Mouse (Mus musculus) forebrain, embryonic 12.5 days (tissue): Measurements from ENCODE around the gene Zfp362. TPM values are rescaled to one million over a fixed set of nuclear protein-coding genes. Genes with fewer than 3 reads are reported as not detected.

Experiments used
- ATAC-seq: fragments of 200-750 bp; cut with Nextera tagmentation; 2 replicates; pipeline ENCODE4 v1.8.0; 2017; ENCODE audit warnings: moderate TSS enrichment; ENCODE audit not compliant: low FRiP score
- H3K27ac ChIP-seq: fragments of 300-500 bp; sonication (generic); 2 replicates; pipeline ENCODE4 v1.5.1; 2016; ENCODE audit warnings: mild to moderate bottlenecking
- H3K27me3 ChIP-seq: fragments of 300-500 bp; sonication (generic); 2 replicates; pipeline ENCODE4 v1.6.1; 2016; ENCODE audit warnings: mild to moderate bottlenecking
- H3K36me3 ChIP-seq: fragments of 300-500 bp; sonication (generic); replicated peaks from 2 replicates; pipeline ENCODE4 v1.6.1; 2016; ENCODE audit warnings: mild to moderate bottlenecking
- H3K4me1 ChIP-seq: fragments of 300-500 bp; sonication (generic); 2 replicates; pipeline ENCODE4 v1.6.1; 2016
- H3K4me2 ChIP-seq: fragments of 300-500 bp; sonication (generic); 2 replicates; pipeline ENCODE4 v1.6.1; 2016; ENCODE audit warnings: mild to moderate bottlenecking, moderate library complexity
- H3K4me3 ChIP-seq: fragments of 300-500 bp; sonication (generic); replicated peaks from 2 replicates; pipeline ENCODE4 v1.5.1; 2016; ENCODE audit warnings: mild to moderate bottlenecking
- H3K9ac ChIP-seq: fragments of 300-500 bp; sonication (generic); 2 replicates; pipeline ENCODE4 v1.6.1; 2016; ENCODE audit warnings: mild to moderate bottlenecking
- H3K9me3 ChIP-seq: fragments of 300-500 bp; sonication (generic); 2 replicates; pipeline ENCODE4 v1.6.1; 2016
- WGBS: fragments of 180-500 bp; shearing (Covaris S2); methylation state at CpG from one replicate; pipeline ENCODE4 v1.1.7; 2016; 5-methylcytosine and 5-hydroxymethylcytosine counted together
- polyA plus RNA-seq: library from polyadenylated mRNA; unstranded; fragments of >200 nt; fragmentation: Nextera tagmentation; extraction: Ambion mirVana; gene quantifications from 2 replicates; pipeline ENCODE4 v1.2.1, GENCODE M21; 2016

The Zfp362 gene
- polyA plus RNA-seq: 41.9 and 43.7 TPM in 2 replicates

DNA sequence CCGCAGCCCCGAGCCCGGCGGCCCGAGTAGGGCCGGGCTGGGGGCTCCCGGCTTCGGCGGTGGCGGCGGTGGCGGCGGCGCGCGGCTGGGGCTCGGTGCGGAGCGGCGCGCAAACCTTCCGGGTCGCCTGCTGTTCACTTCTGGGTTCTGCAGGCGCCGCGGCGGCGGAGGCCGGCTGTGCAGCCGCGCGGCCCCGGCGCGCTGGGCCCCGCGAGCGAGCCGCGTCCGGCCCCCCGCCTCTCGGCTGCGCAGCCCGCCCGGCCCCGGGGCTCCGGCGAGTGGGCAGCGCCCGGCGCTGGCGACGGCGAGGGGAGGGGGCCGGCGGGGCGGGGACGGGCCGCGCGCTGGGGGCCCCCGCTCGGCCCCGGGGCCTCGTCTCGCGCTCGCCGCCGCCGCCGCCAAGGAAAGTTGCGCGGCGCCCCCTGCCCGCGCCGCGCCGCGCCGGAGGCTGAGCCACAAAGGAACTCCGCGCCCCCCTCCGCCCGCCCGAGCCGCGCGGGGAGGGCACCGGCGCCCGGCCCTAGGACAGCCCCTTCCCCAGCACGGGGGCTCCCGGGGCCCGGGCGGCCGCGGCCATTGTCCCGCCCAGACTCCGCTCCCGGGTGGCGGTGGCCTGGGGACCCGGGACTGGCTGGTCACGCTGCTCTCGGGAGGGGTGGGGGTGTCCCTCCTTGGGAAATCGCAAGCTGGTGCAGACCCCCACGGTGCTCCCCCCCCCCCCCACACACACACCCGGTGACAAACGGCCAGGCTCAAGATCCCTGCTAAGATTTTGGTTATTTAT is at the start of gene Zfp362:
Zfp362 (minus strand) TSS at position 3 of the 784 bp plus-strand sequence.
- peaks cover 4% of the 10 kb centered on the region; the same call in 1 of the 2 replicates for H3K36me3 ChIP-seq
- peak; percentile 71 for ATAC-seq
- H3K4me1 ChIP-seq: peaks cover 48% of the 10 kb centered on the region
- 0% methylated on average over 48 of the region's 111 CpGs for WGBS
- peak within 1 kb of the TSS; percentile 97 for H3K4me2 ChIP-seq
- no peaks in the 10 kb centered on the region for H3K9me3 ChIP-seq
- no peaks in the 10 kb centered on the region for H3K27me3 ChIP-seq
- peak within 1 kb of the TSS; percentile 99 for H3K9ac ChIP-seq
- H3K4me3 ChIP-seq: peak within 1 kb of the TSS; percentile 87
- H3K27ac ChIP-seq: peak within 1 kb of the TSS; percentile 99

DNA sequence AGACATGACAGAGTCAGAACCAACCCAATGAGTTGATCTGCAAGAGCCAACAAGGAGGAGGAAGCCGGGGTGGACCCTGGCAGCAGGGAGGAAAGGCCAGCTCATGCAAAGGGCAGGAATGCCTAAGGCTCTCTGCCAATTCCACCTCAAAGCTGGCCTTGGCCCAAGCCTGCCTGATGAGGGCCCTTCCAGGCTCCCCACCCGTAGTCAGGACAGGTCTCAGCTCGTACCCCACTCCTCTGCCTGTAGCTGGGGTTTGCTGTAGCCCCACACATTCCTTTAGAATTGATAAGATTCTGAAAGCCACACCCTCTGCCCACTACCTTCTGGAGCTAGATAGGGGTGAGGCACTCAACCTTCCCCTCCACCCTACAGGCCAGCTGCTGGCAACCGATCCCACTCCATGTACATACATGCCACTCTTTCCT is 49.8 kb upstream of the Zfp362 start:
- WGBS: 96% methylated on average over 4 of the region's 4 CpGs
- Histone ChIP-seq H3K4me2 (no peak overlapping the region), H3K27me3 (no peaks in the 10 kb centered on the region), H3K4me1 (no peaks in the 10 kb centered on the region), H3K27ac (no peak overlapping the region), H3K4me3 (no peak overlapping the region), H3K36me3 (no peaks in the 10 kb centered on the region), H3K9ac (no peak overlapping the region), H3K9me3 (peaks cover 2% of the 10 kb centered on the region; the same call in 1 of the 2 replicates)
- no peak for ATAC-seq

DNA sequence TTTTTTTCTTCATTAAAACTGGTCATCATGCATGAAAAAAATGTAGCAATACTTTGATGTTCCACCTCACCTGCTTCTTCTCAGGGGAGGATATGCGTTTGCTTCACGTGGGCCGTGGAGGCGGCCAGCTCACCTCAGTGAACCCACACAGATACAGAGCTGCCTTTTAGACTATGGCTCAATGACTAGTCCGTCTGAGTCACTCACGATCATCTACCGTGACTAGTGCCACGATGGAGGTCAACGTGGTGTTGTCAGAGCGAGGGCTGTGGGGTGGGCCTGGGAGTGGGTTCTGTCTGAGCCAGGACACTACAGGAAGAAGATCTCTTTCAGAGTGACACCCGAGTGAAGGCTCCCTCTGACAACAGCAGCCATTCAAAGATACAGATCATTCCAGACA is 47.3 kb upstream of the Zfp362 start:
- no peak for ATAC-seq
- no peak overlapping the region for H3K9ac ChIP-seq
- H3K4me3 ChIP-seq: no peak overlapping the region
- H3K36me3 ChIP-seq: no peaks in the 10 kb centered on the region
- H3K4me2 ChIP-seq: no peak overlapping the region
- H3K9me3 ChIP-seq: no peaks in the 10 kb centered on the region
- H3K27ac ChIP-seq: no peak overlapping the region
- no peaks in the 10 kb centered on the region for H3K4me1 ChIP-seq
- WGBS: 85% methylated on average over 11 of the region's 11 CpGs
- no peaks in the 10 kb centered on the region for H3K27me3 ChIP-seq

DNA sequence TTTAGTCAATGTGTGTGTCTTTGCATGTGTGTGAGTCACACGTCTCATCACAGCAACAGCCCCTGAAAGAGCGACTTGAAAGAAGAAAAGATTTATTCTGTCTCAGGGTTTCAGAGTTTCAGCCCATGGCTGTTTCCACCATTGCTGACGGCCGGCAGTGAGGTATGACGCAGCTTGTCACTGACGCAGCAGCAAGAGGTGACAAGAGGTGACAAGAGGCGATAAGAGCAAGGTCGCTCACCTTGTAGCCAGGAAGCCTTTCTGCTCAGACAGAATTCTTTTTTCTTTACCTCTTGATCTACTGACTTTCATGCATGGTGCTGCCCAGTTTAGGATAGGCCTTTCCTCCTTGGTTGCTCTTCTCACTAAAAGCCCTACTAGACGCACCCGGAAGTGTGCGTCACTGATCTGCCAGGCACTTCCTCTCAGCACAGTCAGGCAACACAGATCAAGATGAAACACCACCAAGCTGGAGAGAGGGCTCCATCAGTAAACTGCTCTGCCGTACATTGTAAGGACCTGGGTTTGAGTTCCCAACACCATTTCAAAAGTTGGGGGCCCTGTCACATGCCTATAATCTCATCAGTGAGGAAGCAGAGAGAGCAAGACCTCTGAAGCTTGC is 46.5 kb upstream of the Zfp362 start:
- Histone ChIP-seq H3K4me3 (no peak overlapping the region), H3K9me3 (no peaks in the 10 kb centered on the region), H3K4me2 (no peak overlapping the region), H3K9ac (no peak overlapping the region), H3K4me1 (no peaks in the 10 kb centered on the region), H3K27ac (no peak overlapping the region), H3K36me3 (no peaks in the 10 kb centered on the region), H3K27me3 (no peaks in the 10 kb centered on the region)
- no peak for ATAC-seq
- WGBS: 93% methylated on average over 12 of the region's 12 CpGs

DNA sequence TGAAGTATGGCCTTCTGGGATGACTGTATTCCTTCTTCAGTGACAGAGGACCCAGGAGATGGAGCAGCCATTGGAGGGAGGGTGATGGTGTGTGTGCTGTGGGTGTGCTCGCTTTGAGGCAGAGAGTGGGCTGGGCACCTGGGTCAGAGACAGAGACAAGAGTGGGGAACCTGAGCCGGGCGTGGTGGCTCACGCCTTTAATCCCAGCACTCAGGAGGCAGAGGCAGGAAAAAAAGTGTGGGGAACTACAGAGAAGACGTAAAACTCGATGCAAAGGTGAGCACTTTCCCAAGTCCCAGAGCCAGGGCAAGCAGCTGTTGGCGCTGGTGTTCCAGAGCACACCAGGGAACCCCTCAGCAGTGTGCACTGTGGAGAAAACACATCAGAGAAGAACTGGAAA is 43.8 kb upstream of the Zfp362 start:
- WGBS: 75% methylated on average over 7 of the region's 7 CpGs
- H3K27me3 ChIP-seq: no peaks in the 10 kb centered on the region
- no peak for ATAC-seq

DNA sequence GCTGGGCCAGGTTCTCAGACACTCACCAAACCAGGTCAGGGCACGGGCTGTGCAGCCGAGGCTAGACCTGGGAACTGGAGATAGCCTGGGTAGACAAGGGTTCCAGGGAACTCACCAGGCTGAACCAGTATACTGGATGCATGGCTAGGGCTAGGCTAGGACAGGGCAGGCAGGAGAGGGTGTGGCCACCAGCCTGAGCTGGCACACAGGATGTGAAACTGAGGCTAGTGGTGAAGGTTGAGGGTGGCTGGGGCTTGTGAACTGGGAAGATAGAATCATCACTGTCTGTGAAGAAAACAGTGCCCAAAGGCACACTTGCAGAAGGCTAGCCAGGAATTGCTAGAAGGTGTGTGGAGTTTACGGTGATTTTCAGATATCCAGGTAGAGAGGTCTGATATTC is 43.1 kb upstream of the Zfp362 start:
- WGBS: 89% methylated on average over 3 of the region's 3 CpGs
- H3K9ac ChIP-seq: no peak overlapping the region
- H3K27me3 ChIP-seq: no peaks in the 10 kb centered on the region
- no peak for ATAC-seq
- no peaks in the 10 kb centered on the region for H3K9me3 ChIP-seq
- H3K36me3 ChIP-seq: no peaks in the 10 kb centered on the region
- H3K4me1 ChIP-seq: peaks cover 17% of the 10 kb centered on the region
- no peak overlapping the region for H3K4me2 ChIP-seq
- H3K27ac ChIP-seq: no peak overlapping the region
- no peak overlapping the region for H3K4me3 ChIP-seq

More for the DNA sequence above, 43.8 kb upstream of the Zfp362 start:
- H3K9ac ChIP-seq: no peak overlapping the region
- no peak overlapping the region for H3K4me3 ChIP-seq
- no peaks in the 10 kb centered on the region for H3K9me3 ChIP-seq
- H3K4me2 ChIP-seq: no peak overlapping the region
- no peaks in the 10 kb centered on the region for H3K36me3 ChIP-seq
- H3K4me1 ChIP-seq: peaks cover 10% of the 10 kb centered on the region
- H3K27ac ChIP-seq: no peak overlapping the region

DNA sequence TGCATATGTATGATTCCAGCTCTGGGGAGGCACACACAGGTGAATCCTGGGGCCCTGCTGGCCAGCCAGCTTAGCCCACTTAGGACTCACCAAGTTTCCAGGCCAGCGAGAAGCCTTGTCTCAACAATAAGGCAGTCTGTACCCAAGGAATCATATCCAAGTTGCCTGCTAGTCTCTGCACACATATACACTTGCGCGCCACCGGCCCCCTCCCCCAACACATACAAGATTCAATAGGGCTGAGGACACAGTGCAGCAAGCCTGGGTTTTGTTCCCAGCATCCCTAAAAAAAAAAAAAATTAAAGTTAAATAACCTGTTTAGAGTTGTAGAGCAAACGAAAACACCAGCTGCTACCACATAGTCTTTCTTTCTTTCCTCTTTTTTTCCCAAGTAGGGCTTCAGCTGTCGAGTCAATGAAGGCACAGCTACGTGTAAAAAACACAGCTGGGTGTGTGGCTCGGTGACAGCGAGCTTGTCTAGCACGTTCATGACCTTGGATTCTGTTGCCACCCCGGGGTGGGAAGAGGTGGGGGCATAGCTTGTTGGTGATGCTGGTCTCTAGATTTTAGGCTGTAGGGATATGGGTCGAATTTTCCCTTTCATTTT is 39.6 kb upstream of the Zfp362 start:
- H3K9ac ChIP-seq: no peak overlapping the region
- no peaks in the 10 kb centered on the region for H3K36me3 ChIP-seq
- H3K4me2 ChIP-seq: no peak overlapping the region
- H3K27ac ChIP-seq: peak overlapping the region; percentile 56; the same call in 1 of the 2 replicates
- 72% methylated on average over 12 of the region's 12 CpGs for WGBS
- H3K9me3 ChIP-seq: no peaks in the 10 kb centered on the region
- H3K4me3 ChIP-seq: no peak overlapping the region
- ATAC-seq: peak; percentile 14; the same call in 1 of the 2 replicates
- no peaks in the 10 kb centered on the region for H3K27me3 ChIP-seq
- H3K4me1 ChIP-seq: peaks cover 27% of the 10 kb centered on the region

DNA sequence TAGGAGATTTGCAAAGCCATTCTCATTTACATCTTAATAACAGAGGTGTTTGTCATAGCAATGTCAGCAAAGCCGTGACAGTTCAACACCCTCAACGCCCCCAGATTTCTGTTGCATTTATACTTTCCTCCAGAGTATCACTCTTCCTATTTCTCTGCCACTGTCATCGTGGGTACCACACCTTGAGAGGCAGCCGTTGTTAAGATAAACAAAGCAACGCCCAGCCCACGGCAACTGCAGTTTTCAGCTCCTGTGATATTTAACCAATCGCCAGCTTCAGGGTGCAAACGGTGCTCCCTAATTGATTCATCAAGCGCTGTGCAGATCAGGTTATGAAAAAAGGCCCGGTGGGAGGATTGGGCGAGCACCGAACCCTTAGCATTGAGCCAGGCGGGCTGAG is 38.7 kb upstream of the Zfp362 start:
- ATAC-seq: no peak
- H3K27ac ChIP-seq: peak overlapping the region; percentile 56

DNA sequence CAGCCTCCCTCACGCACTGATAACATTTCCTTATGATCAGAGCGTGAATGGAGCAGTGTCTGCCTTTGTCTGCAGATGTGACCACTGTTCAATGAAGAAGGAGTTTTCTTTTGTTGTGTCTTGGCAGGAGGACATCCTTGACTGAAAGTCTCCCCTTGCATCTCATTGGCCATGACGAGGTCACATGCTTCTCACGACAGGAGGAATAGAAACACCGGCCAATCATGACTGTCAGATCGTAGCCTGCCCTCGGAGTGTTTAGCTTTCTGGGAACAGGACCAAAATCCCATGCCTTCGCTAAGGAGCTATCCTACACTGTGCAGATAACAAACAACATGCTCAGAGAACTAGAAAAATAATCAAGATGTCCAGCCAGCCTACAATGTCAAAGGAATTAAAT is 35.4 kb upstream of the Zfp362 start:
- H3K27me3 ChIP-seq: no peaks in the 10 kb centered on the region
- H3K27ac ChIP-seq: no peak overlapping the region
- peaks cover 39% of the 10 kb centered on the region for H3K4me1 ChIP-seq
- 50% methylated on average over 8 of the region's 8 CpGs for WGBS
- no peak overlapping the region for H3K9ac ChIP-seq
- ATAC-seq: no peak
- no peak overlapping the region for H3K4me2 ChIP-seq
- H3K4me3 ChIP-seq: no peak overlapping the region
- no peaks in the 10 kb centered on the region for H3K9me3 ChIP-seq
- no peaks in the 10 kb centered on the region for H3K36me3 ChIP-seq

More for the DNA sequence above, 38.7 kb upstream of the Zfp362 start:
- 46% methylated on average over 13 of the region's 13 CpGs for WGBS
- Histone ChIP-seq H3K4me2 (no peak overlapping the region), H3K4me1 (peaks cover 35% of the 10 kb centered on the region), H3K9me3 (no peaks in the 10 kb centered on the region), H3K27me3 (no peaks in the 10 kb centered on the region), H3K9ac (no peak overlapping the region), H3K36me3 (no peaks in the 10 kb centered on the region), H3K4me3 (no peak overlapping the region)

DNA sequence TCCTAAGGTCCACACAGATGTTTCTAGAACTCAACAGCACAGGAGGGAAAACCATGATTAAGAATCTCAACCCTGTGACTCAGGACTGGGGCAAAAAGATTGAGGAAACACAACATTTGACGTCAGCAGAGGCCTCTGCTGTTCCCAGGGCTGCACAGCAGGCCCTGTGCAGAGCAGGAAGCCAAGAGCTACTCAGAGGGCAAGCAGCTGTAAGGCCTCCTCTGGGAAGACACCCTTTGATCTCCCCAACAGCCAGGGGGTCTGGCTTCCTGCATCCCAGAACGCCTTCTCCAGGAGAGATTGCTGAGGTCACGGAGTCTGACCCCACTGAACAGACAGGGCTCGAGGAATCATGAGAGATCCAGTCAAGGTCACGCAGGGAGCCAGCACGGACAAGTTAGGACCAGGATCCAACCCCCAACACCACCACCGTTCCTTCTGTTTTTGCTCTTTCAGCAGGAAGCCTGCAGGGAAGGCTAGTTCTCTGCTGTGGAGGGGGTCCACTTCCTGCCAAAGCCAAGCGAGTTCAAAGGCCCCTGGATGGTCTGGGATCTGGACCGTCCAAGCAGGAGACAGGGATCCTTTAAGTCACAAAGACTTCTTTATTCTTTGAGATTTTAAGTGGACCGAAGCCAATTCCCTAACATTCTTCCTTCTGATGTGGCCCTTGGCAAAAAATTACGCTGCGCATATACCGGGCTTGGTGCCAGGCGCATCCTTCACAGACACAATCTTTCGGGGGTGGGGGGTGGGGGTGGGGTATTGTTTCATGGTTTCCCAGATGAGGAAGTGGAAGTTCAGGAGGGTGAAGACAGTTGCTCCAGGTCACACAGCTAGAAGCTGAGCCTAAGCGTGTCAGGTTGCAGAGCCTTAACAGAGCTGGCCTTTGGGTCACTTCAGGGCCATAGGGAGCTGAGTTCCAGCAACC is 34.2 kb upstream of the Zfp362 start:
- no peaks in the 10 kb centered on the region for H3K9me3 ChIP-seq
- H3K4me2 ChIP-seq: no peak overlapping the region
- peaks cover 33% of the 10 kb centered on the region for H3K4me1 ChIP-seq
- no peak for ATAC-seq
- H3K27ac ChIP-seq: peak overlapping the region; percentile 47; the same call in 1 of the 2 replicates
- H3K27me3 ChIP-seq: no peaks in the 10 kb centered on the region
- no peak overlapping the region for H3K4me3 ChIP-seq
- H3K9ac ChIP-seq: no peak overlapping the region
- WGBS: 66% methylated on average over 16 of the region's 16 CpGs
- H3K36me3 ChIP-seq: no peaks in the 10 kb centered on the region

DNA sequence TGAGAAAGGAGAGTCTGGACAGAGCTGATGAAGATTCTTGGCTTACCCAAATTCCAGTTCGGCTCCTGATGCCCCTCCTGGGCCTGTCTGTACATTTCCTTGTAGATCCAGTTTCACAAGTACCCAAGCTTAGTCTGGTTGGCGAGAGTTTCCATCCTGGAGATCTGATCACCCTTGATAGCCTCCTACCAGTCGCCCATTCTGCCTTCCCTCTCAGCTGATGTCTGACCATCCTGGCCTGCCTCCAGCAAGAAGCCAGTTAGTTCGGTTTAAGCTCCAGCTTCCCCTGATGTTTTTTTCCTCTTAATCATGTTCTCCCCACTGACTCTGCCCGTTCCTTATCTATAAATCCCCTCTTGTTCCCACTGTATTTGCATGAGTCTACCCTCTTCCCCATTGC is 32.4 kb upstream of the Zfp362 start:
- 74% methylated on average over 5 of the region's 5 CpGs for WGBS
- Histone ChIP-seq H3K9ac (no peak overlapping the region), H3K27ac (no peak overlapping the region), H3K4me1 (peaks cover 21% of the 10 kb centered on the region; the same call in 1 of the 2 replicates), H3K36me3 (no peaks in the 10 kb centered on the region), H3K4me3 (no peak overlapping the region), H3K4me2 (no peak overlapping the region), H3K27me3 (no peaks in the 10 kb centered on the region), H3K9me3 (no peaks in the 10 kb centered on the region)
- no peak for ATAC-seq
